Mouse (Mus musculus): ENCODE results near the gene Gps2. TPM values are rescaled to one million over a fixed set of nuclear protein-coding genes. Genes with fewer than 3 reads are reported as not detected.

The Gps2 gene
- polyA plus RNA-seq, 1 experiment from 2014 or later: 85.2 TPM

- peaks cover 31% of the 10 kb centered on the region for H3K36me3 ChIP-seq (ENCODE audit: insufficient read depth, low read length)
- peak overlapping the region; percentile 99 for H3K27ac ChIP-seq (ENCODE audit: low read length)
- peaks cover 31% of the 10 kb centered on the region for H3K4me1 ChIP-seq (ENCODE audit: insufficient read depth, low read length)
- H3K4me3 ChIP-seq (ENCODE audit: low read length): peak overlapping the region; percentile 88
- H3K9ac ChIP-seq (replicated peaks; ENCODE audit: low read length): peak overlapping the region; percentile 99
- H3K4me2 ChIP-seq (replicated peaks; ENCODE audit: low read depth, low read length): peak overlapping the region; percentile 93
- no peaks in the 10 kb centered on the region for H3K27me3 ChIP-seq (ENCODE audit: insufficient read depth, low read length)
- under 1% methylated on average over 38 of the region's 39 CpGs for WGBS
- no peaks in the 10 kb centered on the region for H3K9me3 ChIP-seq (ENCODE audit: low read length)
- 0 out of 2 replicates have a peak, but pooled peaks have one; percentile 1 for ATAC-seq (ENCODE audit: low FRiP score, low TSS enrichment)
These were observed 11.7 kb upstream of the Gps2 start for GRCm38 (mm10) chr11:69901993-69902392.

- Histone ChIP-seq H3K27ac (ENCODE audit: low read length) (no peak overlapping the region), H3K27me3 (ENCODE audit: insufficient read depth, low read length) (no peaks in the 10 kb centered on the region), H3K4me3 (ENCODE audit: low read length) (no peak overlapping the region; the same call in 1 of the 2 replicates), H3K4me1 (ENCODE audit: insufficient read depth, low read length) (peaks cover 31% of the 10 kb centered on the region), H3K36me3 (ENCODE audit: insufficient read depth, low read length) (peaks cover 41% of the 10 kb centered on the region), H3K9ac (replicated peaks; ENCODE audit: low read length) (no peak overlapping the region), H3K9me3 (ENCODE audit: low read length) (no peaks in the 10 kb centered on the region), H3K4me2 (replicated peaks; ENCODE audit: low read depth, low read length) (peak overlapping the region; percentile 93)
- 82% methylated on average over 13 of the region's 13 CpGs for WGBS
- ATAC-seq (ENCODE audit: low FRiP score, low TSS enrichment): no peak
These were observed 10.7 kb upstream of the Gps2 start for GRCm38 (mm10) chr11:69902972-69903371.

GRCm38 (mm10) chr11:69904311-69904710 lies 9.4 kb upstream of the Gps2 start:
- Histone ChIP-seq H3K27ac (ENCODE audit: low read length) (no peak overlapping the region), H3K4me1 (ENCODE audit: insufficient read depth, low read length) (peaks cover 24% of the 10 kb centered on the region), H3K36me3 (ENCODE audit: insufficient read depth, low read length) (peaks cover 54% of the 10 kb centered on the region), H3K9me3 (ENCODE audit: low read length) (no peaks in the 10 kb centered on the region), H3K4me2 (replicated peaks; ENCODE audit: low read depth, low read length) (no peak overlapping the region), H3K27me3 (ENCODE audit: insufficient read depth, low read length) (no peaks in the 10 kb centered on the region), H3K4me3 (ENCODE audit: low read length) (no peak overlapping the region), H3K9ac (replicated peaks; ENCODE audit: low read length) (no peak overlapping the region)
- 95% methylated on average over 9 of the region's 9 CpGs for WGBS
- no peak for ATAC-seq (ENCODE audit: low FRiP score, low TSS enrichment)

- Histone ChIP-seq H3K9me3 (ENCODE audit: low read length) (no peaks in the 10 kb centered on the region), H3K27ac (ENCODE audit: low read length) (no peak overlapping the region), H3K9ac (replicated peaks; ENCODE audit: low read length) (no peak overlapping the region), H3K4me1 (ENCODE audit: insufficient read depth, low read length) (peaks cover 7% of the 10 kb centered on the region), H3K36me3 (ENCODE audit: insufficient read depth, low read length) (peaks cover 92% of the 10 kb centered on the region), H3K27me3 (ENCODE audit: insufficient read depth, low read length) (no peaks in the 10 kb centered on the region), H3K4me3 (ENCODE audit: low read length) (no peak overlapping the region), H3K4me2 (replicated peaks; ENCODE audit: low read depth, low read length) (no peak overlapping the region)
- 87% methylated on average over 11 of the region's 11 CpGs for WGBS
- no peak for ATAC-seq (ENCODE audit: low FRiP score, low TSS enrichment)
These were observed 5.0 kb upstream of the Gps2 start for GRCm38 (mm10) chr11:69908645-69909044.

GRCm38 (mm10) chr11:69909174-69909573 lies 4.5 kb upstream of the Gps2 start:
- no peak for ATAC-seq (ENCODE audit: low FRiP score, low TSS enrichment)
- peaks cover 87% of the 10 kb centered on the region for H3K36me3 ChIP-seq (ENCODE audit: insufficient read depth, low read length)
- 91% methylated on average over 5 of the region's 5 CpGs for WGBS

GRCm38 (mm10) chr11:69910177-69910576 lies 3.5 kb upstream of the Gps2 start:
- WGBS: 89% methylated on average over 8 of the region's 8 CpGs
- no peak overlapping the region for H3K4me2 ChIP-seq (replicated peaks; ENCODE audit: low read depth, low read length)
- H3K27me3 ChIP-seq (ENCODE audit: insufficient read depth, low read length): no peaks in the 10 kb centered on the region
- no peaks in the 10 kb centered on the region for H3K9me3 ChIP-seq (ENCODE audit: low read length)
- no peak overlapping the region for H3K4me3 ChIP-seq (ENCODE audit: low read length)
- H3K4me1 ChIP-seq (ENCODE audit: insufficient read depth, low read length): peaks cover 14% of the 10 kb centered on the region
- no peak for ATAC-seq (ENCODE audit: low FRiP score, low TSS enrichment)
- H3K36me3 ChIP-seq (ENCODE audit: insufficient read depth, low read length): peaks cover 82% of the 10 kb centered on the region
- H3K9ac ChIP-seq (replicated peaks; ENCODE audit: low read length): no peak overlapping the region
- H3K27ac ChIP-seq (ENCODE audit: low read length): no peak overlapping the region

More at GRCm38 (mm10) chr11:69909174-69909573, 4.5 kb upstream of the Gps2 start:
- peaks cover 7% of the 10 kb centered on the region for H3K4me1 ChIP-seq (ENCODE audit: insufficient read depth, low read length)
- no peak overlapping the region for H3K4me2 ChIP-seq (replicated peaks; ENCODE audit: low read depth, low read length)
- H3K9ac ChIP-seq (replicated peaks; ENCODE audit: low read length): no peak overlapping the region
- H3K27me3 ChIP-seq (ENCODE audit: insufficient read depth, low read length): no peaks in the 10 kb centered on the region
- no peak overlapping the region for H3K4me3 ChIP-seq (ENCODE audit: low read length)
- H3K9me3 ChIP-seq (ENCODE audit: low read length): no peaks in the 10 kb centered on the region
- H3K27ac ChIP-seq (ENCODE audit: low read length): no peak overlapping the region

- Histone ChIP-seq H3K4me3 (ENCODE audit: low read length) (no peak overlapping the region), H3K27me3 (ENCODE audit: insufficient read depth, low read length) (no peaks in the 10 kb centered on the region), H3K27ac (ENCODE audit: low read length) (no peak overlapping the region), H3K4me2 (replicated peaks; ENCODE audit: low read depth, low read length) (no peak overlapping the region), H3K9me3 (ENCODE audit: low read length) (no peaks in the 10 kb centered on the region), H3K9ac (replicated peaks; ENCODE audit: low read length) (no peak overlapping the region), H3K36me3 (ENCODE audit: insufficient read depth, low read length) (peaks cover 82% of the 10 kb centered on the region), H3K4me1 (ENCODE audit: insufficient read depth, low read length) (peaks cover 22% of the 10 kb centered on the region)
- WGBS: 91% methylated on average over 17 of the region's 17 CpGs
- ATAC-seq (ENCODE audit: low FRiP score, low TSS enrichment): no peak
These were observed 2.7 kb upstream of the Gps2 start for GRCm38 (mm10) chr11:69910781-69911560.

GRCm38 (mm10) chr11:69911701-69912100 lies 2.0 kb upstream of the Gps2 start:
- Histone ChIP-seq H3K27me3 (ENCODE audit: insufficient read depth, low read length) (no peaks in the 10 kb centered on the region), H3K4me1 (ENCODE audit: insufficient read depth, low read length) (peaks cover 26% of the 10 kb centered on the region), H3K4me2 (replicated peaks; ENCODE audit: low read depth, low read length) (no peak overlapping the region), H3K4me3 (ENCODE audit: low read length) (no peak overlapping the region), H3K9ac (replicated peaks; ENCODE audit: low read length) (no peak overlapping the region), H3K27ac (ENCODE audit: low read length) (no peak overlapping the region), H3K9me3 (ENCODE audit: low read length) (no peaks in the 10 kb centered on the region), H3K36me3 (ENCODE audit: insufficient read depth, low read length) (peaks cover 77% of the 10 kb centered on the region)
- no peak for ATAC-seq (ENCODE audit: low FRiP score, low TSS enrichment)
- WGBS: 87% methylated on average over 6 of the region's 6 CpGs

- H3K27ac ChIP-seq (ENCODE audit: low read length): no peak overlapping the region
- peaks cover 77% of the 10 kb centered on the region for H3K36me3 ChIP-seq (ENCODE audit: insufficient read depth, low read length)
- peak overlapping the region; percentile 88 for H3K4me3 ChIP-seq (ENCODE audit: low read length)
- no peak for ATAC-seq (ENCODE audit: low FRiP score, low TSS enrichment)
- H3K9ac ChIP-seq (replicated peaks; ENCODE audit: low read length): no peak overlapping the region; the same call in 1 of the 2 replicates
- H3K27me3 ChIP-seq (ENCODE audit: insufficient read depth, low read length): no peaks in the 10 kb centered on the region
- peak overlapping the region; percentile 79 for H3K4me2 ChIP-seq (replicated peaks; ENCODE audit: low read depth, low read length)
- no peaks in the 10 kb centered on the region for H3K9me3 ChIP-seq (ENCODE audit: low read length)
- WGBS: 76% methylated on average over 15 of the region's 15 CpGs
- H3K4me1 ChIP-seq (ENCODE audit: insufficient read depth, low read length): peaks cover 26% of the 10 kb centered on the region
These were observed 765 bp upstream of the Gps2 start for GRCm38 (mm10) chr11:69912716-69913530.
